Mouse (Mus musculus) G1E (cell line): ENCODE data around the gene Cadm2. TPM values are rescaled to one million over a fixed set of nuclear protein-coding genes. Genes with fewer than 3 reads are reported as not detected.

Experiments used
- ATAC-seq: 2 replicates; pipeline ENCODE4 v1.8.0; 2016; ENCODE audit warnings: mild to moderate bottlenecking; ENCODE audit not compliant: insufficient number of reproducible peaks, poor library complexity, low FRiP score, severe bottlenecking; ENCODE audit errors: extremely low read depth
- DNase-seq: peaks from one replicate; pipeline ENCODE4 v3.0.0; 2012; ENCODE audit warnings: low spot score
- H3K27me3 ChIP-seq: 2 replicates; pipeline ENCODE4 v1.6.1; 2012; ENCODE audit warnings: mild to moderate bottlenecking, low read length, inconsistent platforms; ENCODE audit not compliant: insufficient read depth
- H3K36me3 ChIP-seq: replicated peaks from 2 replicates; pipeline ENCODE3; 2012; ENCODE audit warnings: mild to moderate bottlenecking, inconsistent platforms
- H3K4me1 ChIP-seq: 2 replicates; pipeline ENCODE4 v1.6.1; 2012; ENCODE audit warnings: low read depth, low read length, inconsistent platforms, mixed read lengths; ENCODE audit not compliant: insufficient read depth
- H3K4me3 ChIP-seq: 2 replicates; pipeline ENCODE4 v1.5.1; 2012; ENCODE audit warnings: low read depth, mild to moderate bottlenecking, inconsistent platforms, low read length, moderate library complexity, mixed read lengths
- H3K9me3 ChIP-seq: replicated peaks from 2 replicates; pipeline ENCODE4 v1.6.1; 2012; ENCODE audit warnings: inconsistent platforms
- CTCF ChIP-seq: IDR thresholded peaks from 2 replicates; pipeline ENCODE4 v1.5.1; 2012; ENCODE audit warnings: low read depth, low read length, inconsistent platforms, mixed read lengths
- GATA1 ChIP-seq: IDR thresholded peaks from 2 replicates; pipeline ENCODE4 v1.6.1; 2012; ENCODE audit warnings: borderline replicate concordance, low read length, inconsistent platforms, mixed read lengths
- GATA2 ChIP-seq: IDR thresholded peaks from 2 replicates; pipeline ENCODE4 v1.6.1; 2012; ENCODE audit warnings: low read depth, low read length, inconsistent platforms, borderline replicate concordance
- POLR2AphosphoS5 ChIP-seq: IDR thresholded peaks from 2 replicates; pipeline ENCODE4 v1.6.1; 2012; ENCODE audit warnings: low read depth, low read length, inconsistent platforms; ENCODE audit not compliant: insufficient replicate concordance
- TAL1 ChIP-seq: conservative IDR thresholded peaks from 2 replicates; pipeline ENCODE4 v1.6.1; 2012; ENCODE audit warnings: low read depth, low read length, inconsistent platforms, mixed read lengths
- polyA plus RNA-seq: library from polyadenylated mRNA; stranded (reverse); fragments of >175 nt; gene quantifications from 2 replicates; pipeline ENCODE4 v1.2.3, GENCODE M21; 2012
- total RNA-seq, 2 experiments: library from RNA; stranded (forward) in 1 of 2; stranded (reverse) in 1 of 2; fragments of 200-1000 nt in 1 of 2; fragments of >200 nt in 1 of 2; fragmentation: Nextera tagmentation in 1 of 2; gene quantifications; 2 replicates each; pipeline ENCODE4 v1.2.3; 2014 to 2017

Cadm2 gene
- total and polyA plus RNA-seq, 3 experiments: 0.05 TPM; not detected in 2

DNA sequence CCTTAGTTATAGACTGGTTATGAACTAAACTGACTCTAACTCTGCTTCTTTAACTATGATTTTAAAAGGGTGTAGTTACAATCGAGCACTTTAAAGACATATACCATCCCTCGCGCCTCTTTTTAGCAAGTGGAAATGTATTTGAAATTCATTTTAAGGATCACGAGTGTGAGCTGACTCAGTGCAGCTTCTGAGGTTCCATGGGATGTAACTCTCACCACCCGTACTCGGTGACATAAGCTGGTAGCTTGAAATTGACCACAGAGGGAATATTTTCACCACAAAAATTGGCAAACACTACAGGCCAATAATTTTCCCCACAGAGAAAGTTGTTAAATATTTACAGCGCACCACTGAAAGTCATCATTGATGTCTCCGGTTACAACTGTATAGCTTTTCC is 730.8 kb downstream of the Cadm2 start:
- ATAC-seq (no peak), DNase-seq (no peak)
- H3K36me3 ChIP-seq: no peaks in the 10 kb centered on the region
- TF ChIP-seq GATA2 (no peak), TAL1 (no peak), GATA1 (no peak), CTCF (no peak), POLR2AphosphoS5 (no peak)
- H3K4me1 ChIP-seq: no peaks in the 10 kb centered on the region
- H3K9me3 ChIP-seq: 0 out of 2 replicates have a peak, but pooled peaks cover 4% of the 10 kb centered on the region
- H3K4me3 ChIP-seq: no peak overlapping the region
- H3K27me3 ChIP-seq: no peaks in the 10 kb centered on the region

DNA sequence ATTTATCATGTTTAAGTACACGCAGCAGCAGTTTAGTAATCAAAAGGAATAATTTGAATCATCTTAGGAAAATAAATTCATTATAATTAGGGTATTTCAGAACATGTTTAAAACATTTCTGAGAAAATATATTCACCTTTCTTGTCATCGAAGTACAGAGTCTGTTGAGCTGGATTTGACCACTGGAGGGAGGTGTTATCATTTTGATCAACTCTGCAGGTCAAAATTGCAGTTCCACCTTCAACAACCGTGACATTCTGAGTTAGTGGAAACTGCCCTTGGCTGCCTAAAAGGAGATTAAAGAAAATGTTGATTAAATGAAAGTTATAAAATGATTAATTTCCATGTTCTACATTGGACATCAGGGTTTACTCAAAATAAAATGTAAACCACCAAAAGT is 738.1 kb downstream of the Cadm2 start:
- ATAC-seq: no peak
- Histone ChIP-seq H3K36me3 (no peaks in the 10 kb centered on the region), H3K9me3 (0 out of 2 replicates have a peak, but pooled peaks cover 2% of the 10 kb centered on the region)

DNA sequence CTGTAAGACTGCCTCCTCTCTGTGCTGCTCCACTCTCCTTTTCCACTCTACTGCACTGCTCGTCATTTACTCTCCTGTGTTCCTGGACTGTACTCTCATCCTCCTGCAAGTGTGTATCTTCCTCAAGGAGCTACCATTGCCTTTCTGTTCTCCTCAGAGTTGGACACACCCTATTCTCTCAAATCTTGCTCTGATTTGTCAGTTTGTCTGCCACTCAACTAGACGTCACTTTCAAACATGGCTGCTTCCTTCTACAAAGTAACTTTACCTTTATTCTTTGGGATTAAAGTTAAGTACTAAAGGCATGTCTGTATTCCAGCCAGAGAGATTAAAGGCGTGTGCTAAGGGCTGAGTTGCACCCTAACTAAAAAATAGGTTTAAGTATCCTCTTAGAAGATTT is 749.5 kb downstream of the Cadm2 start:
- ATAC-seq (no peak), DNase-seq (no peak)
- no peaks in the 10 kb centered on the region for H3K27me3 ChIP-seq
- no peak overlapping the region for H3K4me3 ChIP-seq
- H3K9me3 ChIP-seq: no peaks in the 10 kb centered on the region
- TF ChIP-seq TAL1 (no peak), GATA2 (no peak), POLR2AphosphoS5 (no peak), GATA1 (no peak), CTCF (no peak)
- no peaks in the 10 kb centered on the region for H3K36me3 ChIP-seq
- H3K4me1 ChIP-seq: no peaks in the 10 kb centered on the region

More for the DNA sequence above, 738.1 kb downstream of the Cadm2 start:
- DNase-seq: no peak
- Histone ChIP-seq H3K4me1 (no peaks in the 10 kb centered on the region), H3K27me3 (no peaks in the 10 kb centered on the region), H3K4me3 (no peak overlapping the region)
- TF ChIP-seq TAL1 (no peak), GATA2 (no peak), GATA1 (no peak), CTCF (no peak), POLR2AphosphoS5 (no peak)

DNA sequence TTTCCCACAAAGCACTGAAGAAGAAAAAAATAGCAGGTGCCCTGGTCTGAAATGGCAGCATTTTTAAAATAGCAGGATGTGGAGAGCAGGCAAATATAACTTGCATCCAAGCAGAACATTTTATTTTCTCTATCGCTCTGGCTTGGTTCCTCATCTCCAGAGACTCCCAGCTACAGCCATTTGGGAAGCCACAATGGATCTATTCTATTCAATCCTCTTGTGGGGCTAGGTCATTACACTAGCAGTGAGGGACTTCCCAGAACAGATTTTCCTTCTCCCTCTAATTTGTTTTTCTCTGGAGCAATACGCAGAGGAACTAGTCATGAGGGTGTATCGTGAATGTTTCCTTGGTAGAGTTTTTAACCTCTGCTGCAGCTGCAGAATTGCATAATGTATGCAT is 769.7 kb downstream of the Cadm2 start:
- no peak for ATAC-seq
- Histone ChIP-seq H3K9me3 (peaks cover 3% of the 10 kb centered on the region; the same call in 1 of the 2 replicates), H3K36me3 (no peaks in the 10 kb centered on the region), H3K4me3 (no peak overlapping the region), H3K4me1 (no peaks in the 10 kb centered on the region), H3K27me3 (no peaks in the 10 kb centered on the region)
- DNase-seq: no peak
- TF ChIP-seq GATA2: no peak
- no peak for TF ChIP-seq TAL1
- TF ChIP-seq POLR2AphosphoS5: no peak
- no peak for TF ChIP-seq GATA1
- no peak for TF ChIP-seq CTCF

DNA sequence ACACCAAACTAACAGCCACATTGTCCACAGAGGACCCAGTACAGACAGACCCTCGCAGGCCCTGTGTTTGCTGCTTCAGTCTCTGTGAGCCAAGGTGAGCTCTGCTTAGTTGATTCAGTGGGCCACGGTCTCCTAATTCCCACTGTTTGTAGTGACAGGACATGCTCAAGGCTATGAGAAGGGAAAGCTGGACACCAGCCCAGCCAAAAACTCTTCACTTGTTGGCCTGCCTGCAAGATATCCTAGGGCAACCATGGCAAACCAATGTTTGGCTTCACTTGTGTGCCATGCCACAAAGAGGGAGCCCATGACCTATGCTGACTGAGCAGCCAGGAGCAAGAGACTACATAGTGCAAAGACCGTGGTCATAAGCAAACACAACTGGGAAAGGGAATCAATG is 795.8 kb downstream of the Cadm2 start:
- Histone ChIP-seq H3K9me3 (0 out of 2 replicates have a peak, but pooled peaks cover 2% of the 10 kb centered on the region), H3K4me3 (no peak overlapping the region), H3K4me1 (no peaks in the 10 kb centered on the region), H3K27me3 (no peaks in the 10 kb centered on the region), H3K36me3 (no peaks in the 10 kb centered on the region)
- TF ChIP-seq POLR2AphosphoS5 (no peak), GATA2 (no peak), CTCF (no peak), GATA1 (no peak), TAL1 (no peak)
- no peak for ATAC-seq
- no peak for DNase-seq

DNA sequence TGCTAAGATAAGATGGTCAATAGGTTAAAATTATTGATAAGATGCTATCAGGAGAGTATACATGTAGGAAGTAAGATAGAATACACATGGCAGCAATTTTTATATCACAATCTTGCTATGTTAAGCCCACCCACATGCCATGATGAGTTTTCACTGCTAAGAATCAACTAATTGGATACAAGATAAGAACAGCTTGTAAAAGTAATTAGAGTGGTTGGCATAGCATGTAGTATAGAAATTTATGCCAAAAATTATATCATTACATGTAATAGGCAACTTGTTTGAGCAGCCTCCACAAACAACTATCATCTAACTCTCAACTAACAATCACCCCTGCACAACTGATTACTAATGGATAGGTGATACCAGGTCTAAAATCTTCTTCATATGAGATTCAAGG is 809.2 kb downstream of the Cadm2 start:
- DNase-seq: no peak
- Histone ChIP-seq H3K9me3 (no peaks in the 10 kb centered on the region), H3K4me3 (no peak overlapping the region), H3K27me3 (no peaks in the 10 kb centered on the region), H3K36me3 (no peaks in the 10 kb centered on the region), H3K4me1 (no peaks in the 10 kb centered on the region)
- no peak for ATAC-seq
- no peak for TF ChIP-seq POLR2AphosphoS5

DNA sequence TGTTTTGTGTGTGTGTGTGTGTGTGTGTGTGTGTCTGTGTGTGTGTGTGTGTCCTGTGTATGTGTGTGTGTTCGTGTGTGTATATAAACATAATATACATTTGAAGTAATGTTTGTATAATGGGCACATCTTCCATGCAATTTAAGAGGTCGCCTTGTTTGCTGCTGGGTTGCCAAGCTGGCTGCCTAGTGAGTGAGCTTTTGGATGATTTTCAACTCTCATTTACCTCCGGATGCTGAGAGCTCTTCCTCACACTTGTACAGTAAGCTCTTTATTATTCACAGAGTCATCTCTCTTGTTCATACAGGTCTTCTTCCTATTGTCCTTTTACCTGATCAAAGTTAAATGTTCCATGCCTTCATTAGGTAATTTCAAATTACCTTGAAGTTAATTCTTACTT is 822.5 kb downstream of the Cadm2 start:
- Histone ChIP-seq H3K9me3 (no peaks in the 10 kb centered on the region), H3K4me3 (no peak overlapping the region), H3K36me3 (no peaks in the 10 kb centered on the region), H3K27me3 (no peaks in the 10 kb centered on the region), H3K4me1 (no peaks in the 10 kb centered on the region)
- ATAC-seq: no peak
- TF ChIP-seq GATA1 (no peak), CTCF (no peak), TAL1 (no peak), POLR2AphosphoS5 (no peak), GATA2 (no peak)
- DNase-seq: no peak
